Mouse (Mus musculus) myocyte (in vitro differentiated cells): ENCODE measurements around the gene Tmem107. TPM values are rescaled to one million over a fixed set of nuclear protein-coding genes. Genes with fewer than 3 reads are reported as not detected.
A peak's percentile ranks its signal among the peaks of the same experiment; 100 is the strongest.

Source experiments
- H3K27me3 ChIP-seq: one replicate; pipeline ENCODE4 v1.6.1; 2011; ENCODE audit not compliant: control insufficient read depth, insufficient read depth, insufficient read length
- H3K36me3 ChIP-seq: one replicate; pipeline ENCODE4 v1.6.1; 2011; ENCODE audit not compliant: control insufficient read depth, insufficient read depth
- H3K4me2 ChIP-seq: one replicate; pipeline ENCODE4 v1.6.1; 2011; ENCODE audit warnings: low read depth, control low read depth
- H3K4me3 ChIP-seq: one replicate; pipeline ENCODE4 v1.5.1; 2011; ENCODE audit warnings: mild to moderate bottlenecking, control low read depth, moderate library complexity
- H3K79me2 ChIP-seq: one replicate; pipeline ENCODE4 v1.6.1; 2011; ENCODE audit not compliant: control insufficient read depth, insufficient read depth
- H3ac ChIP-seq: one replicate; pipeline ENCODE4 v1.6.1; 2011; ENCODE audit not compliant: control insufficient read depth, insufficient read length
- CEBPB ChIP-seq: IDR thresholded peaks from 2 replicates; pipeline ENCODE4 v1.6.1; 2011; ENCODE audit warnings: mild to moderate bottlenecking, moderate library complexity; ENCODE audit not compliant: poor library complexity, insufficient read depth, severe bottlenecking
- E2F4 ChIP-seq: IDR thresholded peaks from one replicate; pipeline ENCODE4 v1.6.1; 2011; ENCODE audit warnings: mild to moderate bottlenecking, control low read depth, moderate library complexity; ENCODE audit not compliant: insufficient read depth
- MAX ChIP-seq: IDR thresholded peaks from one replicate; pipeline ENCODE4 v1.6.1; 2011; ENCODE audit warnings: low read depth, mild to moderate bottlenecking, control low read depth
- MYOD1 ChIP-seq, 3 experiments: IDR thresholded peaks; one replicate each; pipeline ENCODE4 v1.6.1; 2011; ENCODE audit warnings: control low read depth in 2 of 3, low read depth in 2 of 3, mild to moderate bottlenecking in 2 of 3, moderate library complexity in 1 of 3; ENCODE audit not compliant: insufficient read length in 2 of 3, control insufficient read depth in 1 of 3
- MYOG ChIP-seq, 3 experiments: IDR thresholded peaks; one replicate each; pipeline ENCODE4 v1.6.1; 2011; ENCODE audit warnings: control low read depth in 2 of 3, low read depth in 2 of 3, mild to moderate bottlenecking in 2 of 3; ENCODE audit not compliant: insufficient read length in 2 of 3, control insufficient read depth in 1 of 3, insufficient read depth in 1 of 3
- POLR2A ChIP-seq: IDR thresholded peaks from one replicate; pipeline ENCODE4 v1.6.1; 2011; ENCODE audit warnings: low read depth, mild to moderate bottlenecking, control low read depth, moderate library complexity; ENCODE audit not compliant: insufficient read length
- POLR2AphosphoS2 ChIP-seq: IDR thresholded peaks from one replicate; pipeline ENCODE4 v1.6.1; 2011; ENCODE audit warnings: low read depth, control low read depth; ENCODE audit not compliant: insufficient read length
- REST ChIP-seq: IDR thresholded peaks from one replicate; pipeline ENCODE4 v1.6.1; 2011; ENCODE audit warnings: mild to moderate bottlenecking, control low read depth, moderate library complexity; ENCODE audit not compliant: insufficient read depth, insufficient read length
- SRF ChIP-seq: IDR thresholded peaks from one replicate; pipeline ENCODE4 v1.6.1; 2011; ENCODE audit warnings: low read depth; ENCODE audit not compliant: control insufficient read depth, insufficient read length
- TCF12 ChIP-seq: IDR thresholded peaks from one replicate; pipeline ENCODE4 v1.6.1; 2011; ENCODE audit warnings: mild to moderate bottlenecking, control low read depth; ENCODE audit not compliant: poor library complexity, insufficient read depth, severe bottlenecking
- TCF3 ChIP-seq: IDR thresholded peaks from one replicate; pipeline ENCODE4 v1.6.1; 2011; ENCODE audit warnings: low read depth, control low read depth; ENCODE audit not compliant: insufficient read length
- USF1 ChIP-seq: IDR thresholded peaks from one replicate; pipeline ENCODE4 v1.6.1; 2011; ENCODE audit warnings: low read depth, mild to moderate bottlenecking, control low read depth, moderate library complexity
- polyA plus RNA-seq: library from polyadenylated mRNA; unstranded; fragments of >200 nt; fragmentation: generic; extraction: Trizol; gene quantifications from one replicate; pipeline ENCODE4 v1.2.1, GENCODE M21; 2012; ENCODE audit warnings: missing spikeins

Tmem107 gene
- polyA plus RNA-seq, 1 experiment, result 29.5 TPM

DNA sequence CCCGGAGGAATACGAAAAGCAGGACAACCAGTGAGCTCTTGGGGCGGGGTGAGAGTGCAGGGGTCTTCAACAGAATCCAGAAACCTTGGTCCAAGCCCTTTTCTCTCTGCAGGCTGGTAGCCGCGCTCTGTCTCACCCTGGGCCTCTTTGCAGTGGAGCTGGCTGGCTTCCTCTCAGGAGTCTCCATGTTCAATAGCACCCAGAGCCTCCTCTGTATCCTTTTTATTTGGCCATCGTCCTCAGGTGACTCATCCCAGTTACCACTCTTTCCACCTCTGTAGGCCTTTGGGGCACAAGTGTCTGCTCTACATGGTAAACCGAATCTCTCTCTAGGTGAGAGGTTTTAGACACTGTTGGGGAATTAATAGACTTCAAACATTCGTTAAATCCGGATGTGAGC is 656 bp downstream of the Tmem107 start:
- Histone ChIP-seq H3K36me3 (no peaks in the 10 kb centered on the region), H3K4me2 (peak overlapping the region; percentile 84), H3K27me3 (no peaks in the 10 kb centered on the region), H3K79me2 (no peaks in the 10 kb centered on the region), H3ac (peak overlapping the region; percentile 27), H3K4me3 (peak overlapping the region; percentile 40)
- no peak for TF ChIP-seq TCF12
- TF ChIP-seq POLR2A, result no peak
- no peak for TF ChIP-seq POLR2AphosphoS2
- TF ChIP-seq SRF, result no peak
- no peak for TF ChIP-seq REST
- no peak for TF ChIP-seq E2F4
- no peak for TF ChIP-seq MYOG (IDR thresholded peaks at IDR 0.05; ENCODE audit: control insufficient read depth in 1 of 3, insufficient read depth in 1 of 3, insufficient read length in 2 of 3, low read depth in 2 of 3)
- TF ChIP-seq USF1, result no peak
- no peak for TF ChIP-seq MAX
- no peak for TF ChIP-seq MYOD1 (IDR thresholded peaks at IDR 0.05; ENCODE audit: control insufficient read depth in 1 of 3, insufficient read length in 2 of 3, low read depth in 2 of 3)
- TF ChIP-seq CEBPB, result no peak
- TF ChIP-seq TCF3, result no peak

DNA sequence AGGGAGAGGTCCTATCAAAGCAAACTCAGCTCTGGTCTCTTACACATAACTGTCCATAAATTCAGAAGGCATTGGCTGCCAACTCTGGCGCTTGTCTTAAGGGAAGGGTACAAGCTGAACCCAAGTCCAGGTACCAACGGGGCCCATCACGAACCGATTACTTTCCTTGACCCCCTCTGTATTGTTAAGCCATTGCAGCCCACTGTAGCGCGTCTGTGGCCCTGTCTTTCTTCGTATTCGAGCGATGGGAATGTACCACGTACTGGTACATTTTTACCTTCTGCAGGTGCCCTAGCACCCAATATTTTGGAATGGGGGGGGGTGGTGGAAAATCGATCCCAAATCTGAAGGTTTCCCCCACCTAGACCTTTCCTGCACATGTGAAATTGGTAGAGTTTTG is 1.6 kb downstream of the Tmem107 start:
- Histone ChIP-seq H3ac (no peak overlapping the region), H3K79me2 (no peaks in the 10 kb centered on the region), H3K36me3 (no peaks in the 10 kb centered on the region), H3K4me3 (peak overlapping the region; percentile 0), H3K4me2 (peak overlapping the region; percentile 92), H3K27me3 (no peaks in the 10 kb centered on the region)
- TF ChIP-seq E2F4 (no peak), POLR2AphosphoS2 (no peak)

GRCm38 (mm10) chr11:69072666-69073064 is 2.1 kb downstream of the Tmem107 start:
- H3K79me2 ChIP-seq, result no peaks in the 10 kb centered on the region
- H3K4me2 ChIP-seq, result peak overlapping the region; percentile 92
- peak overlapping the region; percentile 0 for H3K4me3 ChIP-seq
- no peaks in the 10 kb centered on the region for H3K36me3 ChIP-seq
- TF ChIP-seq E2F4 (no peak), POLR2AphosphoS2 (no peak), MYOG (IDR thresholded peaks at IDR 0.05; ENCODE audit: control insufficient read depth in 1 of 3, insufficient read depth in 1 of 3, insufficient read length in 2 of 3, low read depth in 2 of 3) (no peak), CEBPB (no peak), TCF3 (no peak), SRF (no peak), POLR2A (no peak), MAX (no peak), USF1 (no peak), MYOD1 (IDR thresholded peaks at IDR 0.05; ENCODE audit: control insufficient read depth in 1 of 3, insufficient read length in 2 of 3, low read depth in 2 of 3) (no peak), TCF12 (no peak), REST (no peak)
- no peaks in the 10 kb centered on the region for H3K27me3 ChIP-seq
- no peak overlapping the region for H3ac ChIP-seq

DNA sequence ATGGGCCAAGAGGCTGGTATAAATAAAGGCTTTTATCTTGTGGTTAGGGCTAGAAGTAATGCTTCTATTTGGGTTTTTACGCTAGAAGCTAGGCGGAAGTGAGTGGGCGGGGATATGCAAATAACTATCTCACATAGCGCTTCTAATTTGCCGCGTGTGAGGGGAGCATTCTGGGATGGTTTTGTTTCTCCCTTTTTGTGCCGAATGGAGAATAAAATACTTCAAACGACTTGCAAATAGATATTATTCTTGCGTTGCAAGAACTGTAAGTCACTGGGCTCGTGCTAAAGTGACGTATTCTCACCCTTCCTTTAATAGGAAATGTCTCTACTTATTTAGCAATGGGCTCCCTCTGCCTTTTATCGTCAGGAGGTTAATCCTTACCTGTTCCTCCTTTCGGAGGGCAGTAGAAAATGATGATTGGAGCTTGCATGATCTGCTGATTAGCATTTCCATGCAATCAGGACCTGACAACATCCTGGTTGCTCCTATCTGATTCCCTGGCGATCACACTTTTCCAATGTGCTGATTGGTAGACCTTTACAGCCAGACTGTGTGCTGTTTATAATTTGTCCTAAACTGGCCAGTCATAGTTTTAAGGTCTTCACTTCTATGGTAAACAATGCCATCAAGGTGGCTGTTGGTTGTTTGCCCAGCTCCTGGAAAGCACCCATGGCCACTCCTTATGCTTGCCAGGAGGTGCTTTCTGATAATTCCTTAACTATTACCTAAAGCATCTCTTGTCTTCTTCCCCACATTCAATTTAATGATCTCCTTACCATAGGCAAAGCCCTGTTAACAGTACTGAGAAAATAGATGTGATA is 2.7 kb downstream of the Tmem107 start:
- H3K27me3 ChIP-seq, result no peaks in the 10 kb centered on the region
- peak overlapping the region; percentile 92 for H3K4me2 ChIP-seq
- peak overlapping the region; percentile 0 for H3K4me3 ChIP-seq
- no peak overlapping the region for H3ac ChIP-seq
- TF ChIP-seq E2F4 (no peak), POLR2A (peak; percentile 85), CEBPB (peak; percentile 70; the same call in 1 of the 2 replicates), POLR2AphosphoS2 (peak; percentile 86), MAX (no peak)
- H3K36me3 ChIP-seq, result no peaks in the 10 kb centered on the region
- H3K79me2 ChIP-seq, result no peaks in the 10 kb centered on the region

- Histone ChIP-seq H3K4me2 (peak overlapping the region; percentile 21), H3K79me2 (no peaks in the 10 kb centered on the region)
Measured at GRCm38 (mm10) chr11:69073951-69074775, 3.6 kb downstream of the Tmem107 start.

More at GRCm38 (mm10) chr11:69073951-69074775, 3.6 kb downstream of the Tmem107 start:
- TF ChIP-seq CEBPB (no peak), MYOG (IDR thresholded peaks at IDR 0.05; ENCODE audit: control insufficient read depth in 1 of 3, insufficient read depth in 1 of 3, insufficient read length in 2 of 3, low read depth in 2 of 3) (no peak), TCF12 (no peak), MYOD1 (IDR thresholded peaks at IDR 0.05; ENCODE audit: control insufficient read depth in 1 of 3, insufficient read length in 2 of 3, low read depth in 2 of 3) (no peak), USF1 (no peak), SRF (no peak), MAX (no peak), REST (no peak), POLR2A (no peak), E2F4 (no peak), TCF3 (no peak), POLR2AphosphoS2 (no peak)
- no peak overlapping the region for H3K4me3 ChIP-seq
- H3ac ChIP-seq, result no peak overlapping the region
- no peaks in the 10 kb centered on the region for H3K27me3 ChIP-seq
- no peaks in the 10 kb centered on the region for H3K36me3 ChIP-seq
